ENCODE assay signal across 14 mouse cellular contexts in the genomic region with DNA sequence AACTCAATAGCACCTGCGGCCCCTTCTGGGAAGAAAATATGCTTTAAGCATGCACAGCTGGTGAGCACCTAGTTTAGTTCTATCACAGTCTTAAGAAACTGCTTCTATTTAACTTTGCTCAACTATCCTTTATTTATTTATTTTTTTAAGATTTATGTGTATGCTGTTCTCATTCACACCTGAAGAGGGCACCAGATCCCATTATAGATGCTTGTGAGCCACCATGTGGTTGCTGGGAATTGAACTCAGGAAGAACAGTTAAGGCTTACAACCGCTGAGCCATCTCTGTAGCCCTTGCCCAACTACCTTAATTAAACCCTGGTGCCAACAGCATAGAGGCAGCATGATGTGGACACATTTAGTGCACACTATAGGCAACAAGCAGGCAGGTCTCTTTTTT.
"Had no signal": no experiment of that assay in that cellular context is flagged by ENCODE, and none has a peak within 500 bp of the region (broad histone marks: within the 10 kb centered on the region; RNA-seq: fewer than 3 reads in every experiment).

No protein-coding gene starts in this region.

- ATAC-seq: lung, postnatal 0 days; midbrain, embryonic 13.5 days had no signal

- H3K27ac ChIP-seq: kidney, embryonic 15.5 days; limb, embryonic 10.5 days; liver, embryonic 15.5 days; midbrain, embryonic 13.5 days; neural tube, embryonic 13.5 days; stomach, embryonic 15.5 days had no signal

- DNase-seq: kidney, postnatal 14 days; layer of hippocampus, adult 9-11 months; lung, adult 2 months; lung, postnatal 36 days; right cerebral cortex, postnatal 14 days; thymus, postnatal 14 days had no signal

- H3K27me3 ChIP-seq: kidney, embryonic 15.5 days; liver, embryonic 15.5 days; midbrain, embryonic 13.5 days; neural tube, embryonic 13.5 days; stomach, embryonic 15.5 days had no signal

- H3K9me3 ChIP-seq: kidney, embryonic 15.5 days; limb, embryonic 10.5 days; liver, embryonic 15.5 days; midbrain, embryonic 13.5 days; neural tube, embryonic 13.5 days; stomach, embryonic 15.5 days had no signal

- H3K9ac ChIP-seq: kidney, embryonic 15.5 days; liver, embryonic 15.5 days; midbrain, embryonic 13.5 days; neural tube, embryonic 13.5 days; stomach, embryonic 15.5 days had no signal

- H3K4me1 ChIP-seq: kidney, embryonic 15.5 days; limb, embryonic 10.5 days; liver, embryonic 15.5 days; midbrain, embryonic 13.5 days; neural tube, embryonic 13.5 days; stomach, embryonic 15.5 days had no signal

- H3K36me3 ChIP-seq: kidney, embryonic 15.5 days; limb, embryonic 10.5 days; liver, embryonic 15.5 days; midbrain, embryonic 13.5 days; neural tube, embryonic 13.5 days; stomach, embryonic 15.5 days had no signal

- H3K4me2 ChIP-seq: kidney, embryonic 15.5 days; liver, embryonic 11.5 days; liver, embryonic 15.5 days; midbrain, embryonic 13.5 days; neural tube, embryonic 13.5 days; stomach, embryonic 15.5 days had no signal

- H3K4me3 ChIP-seq: kidney, embryonic 15.5 days; limb, embryonic 10.5 days; liver, embryonic 15.5 days; midbrain, embryonic 13.5 days; neural tube, embryonic 13.5 days; stomach, embryonic 15.5 days had no signal
